Mouse (Mus musculus): ENCODE data around the gene Sash1. TPM values are rescaled to one million over a fixed set of nuclear protein-coding genes. Genes with fewer than 3 reads are reported as not detected.
A peak's percentile ranks its signal among the peaks of the same experiment; 100 is the strongest.

Gene Sash1
- total RNA-seq, 2 experiments from 2014 or later, result 68.7 to 71.6 TPM

GRCm38 (mm10) chr10:8871935-8872334, 13.9 kb downstream of the Sash1 start:
- DNase-seq (ENCODE audit: extremely low spot score in 1 of 2, low spot score in 2 of 2), result no peak
- intact Hi-C loops (cut with DNase I), result no loop called here

GRCm38 (mm10) chr10:8870368-8870767, 15.5 kb downstream of the Sash1 start:
- intact Hi-C loops (cut with DNase I), result no loop called here
- no peak for DNase-seq (ENCODE audit: extremely low spot score in 1 of 2, low spot score in 2 of 2)

GRCm38 (mm10) chr10:8866062-8866642, 19.7 kb downstream of the Sash1 start:
- DNase-seq (ENCODE audit: extremely low spot score in 1 of 2, low spot score in 2 of 2), result peak in 1 of 2 experiments; percentile 83
- intact Hi-C loops (cut with DNase I), result no loop called here

- intact Hi-C loops (cut with DNase I), result no loop called here
- no peak for DNase-seq (ENCODE audit: extremely low spot score in 1 of 2, low spot score in 2 of 2)
Observed at GRCm38 (mm10) chr10:8860655-8861054, 25.2 kb downstream of the Sash1 start.

- no peak for DNase-seq (ENCODE audit: extremely low spot score in 1 of 2, low spot score in 2 of 2)
- intact Hi-C loops (cut with DNase I), result no loop called here
Observed at GRCm38 (mm10) chr10:8858718-8859117, 27.2 kb downstream of the Sash1 start.

GRCm38 (mm10) chr10:8856942-8857341, 28.9 kb downstream of the Sash1 start:
- intact Hi-C loops (cut with DNase I), result no loop called here

GRCm38 (mm10) chr10:8853326-8853725, 32.5 kb downstream of the Sash1 start:
- intact Hi-C loops (cut with DNase I), result no loop called here
- no peak for DNase-seq (ENCODE audit: extremely low spot score in 1 of 2, low spot score in 2 of 2)

More at GRCm38 (mm10) chr10:8856942-8857341, 28.9 kb downstream of the Sash1 start:
- no peak for DNase-seq (ENCODE audit: extremely low spot score in 1 of 2, low spot score in 2 of 2)

GRCm38 (mm10) chr10:8851625-8852024, 34.2 kb downstream of the Sash1 start:
- DNase-seq (ENCODE audit: extremely low spot score in 1 of 2, low spot score in 2 of 2), result no peak
- intact Hi-C loops (cut with DNase I), result no loop called here

GRCm38 (mm10) chr10:8847974-8848373, 37.9 kb downstream of the Sash1 start:
- intact Hi-C loops (cut with DNase I), result no loop called here

GRCm38 (mm10) chr10:8846258-8846657, 39.6 kb downstream of the Sash1 start:
- intact Hi-C loops (cut with DNase I), result no loop called here

More at GRCm38 (mm10) chr10:8847974-8848373, 37.9 kb downstream of the Sash1 start:
- DNase-seq (ENCODE audit: extremely low spot score in 1 of 2, low spot score in 2 of 2), result no peak

GRCm38 (mm10) chr10:8845230-8845770, 40.6 kb downstream of the Sash1 start:
- intact Hi-C loops (cut with DNase I), result no loop called here
- DNase-seq (ENCODE audit: extremely low spot score in 1 of 2, low spot score in 2 of 2), result no peak

More at GRCm38 (mm10) chr10:8846258-8846657, 39.6 kb downstream of the Sash1 start:
- no peak for DNase-seq (ENCODE audit: extremely low spot score in 1 of 2, low spot score in 2 of 2)

GRCm38 (mm10) chr10:8839956-8840355, 45.9 kb downstream of the Sash1 start:
- DNase-seq (ENCODE audit: extremely low spot score in 1 of 2, low spot score in 2 of 2), result no peak
- intact Hi-C loops (cut with DNase I), result no loop called here

GRCm38 (mm10) chr10:8833816-8834464, 51.9 kb downstream of the Sash1 start:
- DNase-seq (ENCODE audit: extremely low spot score in 1 of 2, low spot score in 2 of 2), result peak in 1 of 2 experiments; percentile 44
- intact Hi-C loops (cut with DNase I), result no loop called here

- intact Hi-C loops (cut with DNase I), result no loop called here
- DNase-seq (ENCODE audit: extremely low spot score in 1 of 2, low spot score in 2 of 2), result no peak
Observed at GRCm38 (mm10) chr10:8826303-8826702, 59.6 kb downstream of the Sash1 start.

GRCm38 (mm10) chr10:8825874-8826273, 60.0 kb downstream of the Sash1 start:
- DNase-seq (ENCODE audit: extremely low spot score in 1 of 2, low spot score in 2 of 2), result no peak

GRCm38 (mm10) chr10:8818066-8818465, 67.8 kb downstream of the Sash1 start:
- no peak for DNase-seq (ENCODE audit: extremely low spot score in 1 of 2, low spot score in 2 of 2)
- intact Hi-C loops (cut with DNase I), result no loop called here

More at GRCm38 (mm10) chr10:8825874-8826273, 60.0 kb downstream of the Sash1 start:
- intact Hi-C loops (cut with DNase I), result no loop called here

GRCm38 (mm10) chr10:8813984-8814578, 71.8 kb downstream of the Sash1 start:
- intact Hi-C loops (cut with DNase I), result no loop called here
- DNase-seq (ENCODE audit: extremely low spot score in 1 of 2, low spot score in 2 of 2), result no peak

- intact Hi-C loops (cut with DNase I), result no loop called here
- DNase-seq (ENCODE audit: extremely low spot score in 1 of 2, low spot score in 2 of 2), result peak in 1 of 2 experiments; percentile 55
Observed at GRCm38 (mm10) chr10:8813259-8813658, 72.6 kb downstream of the Sash1 start.

GRCm38 (mm10) chr10:8812807-8813206, 73.1 kb downstream of the Sash1 start:
- DNase-seq (ENCODE audit: extremely low spot score in 1 of 2, low spot score in 2 of 2), result no peak
- intact Hi-C loops (cut with DNase I), result no loop called here
